Mouse (Mus musculus): ENCODE results near the gene Gm340.

The Gm340 gene

DNA sequence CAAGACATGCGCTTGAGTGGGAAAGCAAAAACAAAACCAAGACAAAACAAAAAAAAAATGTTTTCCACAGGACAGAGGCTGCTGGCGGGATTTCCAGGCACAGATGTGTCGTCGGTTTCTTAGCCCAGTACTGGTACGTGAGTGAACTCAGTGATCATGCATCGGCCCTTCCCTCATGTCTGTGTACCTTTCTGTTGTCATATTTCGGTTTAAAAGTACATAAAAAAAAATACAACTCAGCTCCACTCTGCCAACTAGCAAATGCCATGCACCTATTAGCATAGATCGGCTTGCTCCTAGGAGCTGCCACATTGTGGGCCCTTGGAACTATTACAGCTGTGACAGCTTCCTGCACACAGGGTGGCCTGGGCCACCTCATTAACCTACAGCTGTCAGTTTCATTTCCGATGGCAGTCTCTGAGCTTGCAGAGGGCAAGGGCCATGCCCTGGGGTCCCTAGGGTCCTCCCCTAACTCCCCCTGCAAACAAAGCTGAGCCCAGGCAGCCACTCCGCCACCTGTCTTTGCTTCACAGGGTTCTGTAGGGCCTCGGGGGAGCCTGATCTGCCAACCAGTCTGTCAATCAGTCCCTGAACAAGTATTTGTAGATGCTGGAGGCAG, 33.5 kb downstream of the Gm340 start:
- DNase-seq: no peak

DNA sequence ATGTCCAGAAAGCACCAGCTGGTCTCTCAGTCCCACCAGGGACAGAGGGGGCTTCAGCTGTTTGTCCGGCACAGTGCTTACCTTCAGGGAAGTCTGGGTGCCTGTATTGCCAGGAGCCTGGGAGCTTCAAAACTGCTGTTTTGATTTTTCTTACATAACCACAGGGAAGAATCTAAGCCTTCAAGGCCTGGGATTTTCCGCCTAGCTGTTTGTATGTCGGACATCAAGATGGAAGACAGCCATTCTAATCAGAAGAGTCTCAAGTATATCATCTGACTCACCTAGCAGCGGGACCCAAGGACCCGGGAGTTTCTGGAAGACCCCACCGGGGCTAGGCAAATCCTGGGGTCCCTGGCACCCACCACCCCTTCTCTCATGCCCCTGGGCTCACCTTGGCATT, 34.1 kb downstream of the Gm340 start:
- DNase-seq: no peak

DNA sequence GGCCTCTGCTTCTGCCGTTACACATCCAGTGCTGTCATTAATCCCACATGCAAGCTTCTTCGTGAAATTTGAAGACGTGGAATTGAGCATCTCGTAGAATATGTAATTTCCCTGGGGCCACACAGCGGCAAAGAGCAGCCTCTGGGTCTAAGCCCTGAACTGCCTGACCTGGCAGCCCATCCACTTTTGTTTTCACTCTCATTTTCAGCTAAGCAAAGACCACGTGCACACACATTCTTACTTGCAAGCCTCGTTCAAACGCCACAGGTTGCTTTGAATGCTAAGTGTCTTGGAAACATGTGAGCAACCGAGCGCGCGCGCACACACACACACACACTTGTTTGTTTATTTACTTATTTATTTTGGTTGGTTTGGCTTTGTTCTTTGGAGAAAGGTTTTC, 34.9 kb downstream of the Gm340 start:
- DNase-seq: no peak

DNA sequence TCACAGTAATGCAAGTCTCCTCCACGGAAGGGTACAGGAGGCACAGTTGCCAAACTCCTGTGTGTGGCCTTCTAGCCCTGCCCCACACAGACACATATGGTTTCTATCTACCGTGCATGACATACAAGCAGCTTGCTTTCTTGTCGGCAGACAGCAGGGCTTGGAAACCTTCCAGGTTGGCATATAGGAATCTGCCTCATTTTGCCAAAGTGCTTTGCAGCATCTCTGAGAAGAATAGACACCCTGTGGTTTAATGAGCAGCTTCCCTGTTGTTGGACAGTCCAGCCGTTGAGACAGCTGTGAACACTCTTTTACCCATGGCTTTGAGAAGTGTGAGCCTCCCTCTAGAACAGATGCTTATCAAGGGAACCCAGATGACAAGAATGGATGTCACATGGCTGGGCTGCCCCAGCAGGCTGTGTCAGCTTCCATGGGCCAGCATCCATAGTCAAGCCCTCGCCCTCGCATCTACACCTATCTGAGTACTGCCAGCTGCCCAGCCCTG, 36.0 kb downstream of the Gm340 start:
- no peak for DNase-seq

DNA sequence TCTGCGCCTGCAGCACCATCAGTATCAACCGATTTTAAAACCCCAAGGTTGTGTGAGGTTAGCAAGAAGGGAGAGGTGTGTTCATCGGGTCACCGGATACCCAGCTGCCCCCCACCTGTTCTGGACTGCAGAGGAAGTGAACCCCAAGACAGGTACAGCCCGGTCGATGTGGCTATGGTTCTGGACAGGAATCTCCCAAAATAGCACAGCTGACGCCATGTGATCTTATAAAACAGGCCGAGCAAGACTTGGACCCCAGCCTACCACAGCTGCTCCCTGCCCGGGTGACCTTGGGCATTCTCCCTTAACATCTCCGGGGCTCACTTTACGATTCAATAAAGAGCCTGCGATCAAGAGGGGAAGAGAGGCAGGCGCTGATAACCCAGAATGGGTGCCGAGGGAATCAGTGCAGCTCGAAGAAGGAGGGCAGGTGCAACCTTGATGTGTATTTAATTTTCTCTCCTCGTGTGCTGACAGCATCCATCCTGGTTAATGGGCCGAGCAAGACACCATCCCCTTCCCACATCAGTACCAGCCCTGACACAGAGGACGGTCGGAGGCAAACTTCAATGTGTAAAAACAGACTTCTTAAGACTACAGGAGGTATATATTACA, 36.7 kb downstream of the Gm340 start:
- no peak for DNase-seq

DNA sequence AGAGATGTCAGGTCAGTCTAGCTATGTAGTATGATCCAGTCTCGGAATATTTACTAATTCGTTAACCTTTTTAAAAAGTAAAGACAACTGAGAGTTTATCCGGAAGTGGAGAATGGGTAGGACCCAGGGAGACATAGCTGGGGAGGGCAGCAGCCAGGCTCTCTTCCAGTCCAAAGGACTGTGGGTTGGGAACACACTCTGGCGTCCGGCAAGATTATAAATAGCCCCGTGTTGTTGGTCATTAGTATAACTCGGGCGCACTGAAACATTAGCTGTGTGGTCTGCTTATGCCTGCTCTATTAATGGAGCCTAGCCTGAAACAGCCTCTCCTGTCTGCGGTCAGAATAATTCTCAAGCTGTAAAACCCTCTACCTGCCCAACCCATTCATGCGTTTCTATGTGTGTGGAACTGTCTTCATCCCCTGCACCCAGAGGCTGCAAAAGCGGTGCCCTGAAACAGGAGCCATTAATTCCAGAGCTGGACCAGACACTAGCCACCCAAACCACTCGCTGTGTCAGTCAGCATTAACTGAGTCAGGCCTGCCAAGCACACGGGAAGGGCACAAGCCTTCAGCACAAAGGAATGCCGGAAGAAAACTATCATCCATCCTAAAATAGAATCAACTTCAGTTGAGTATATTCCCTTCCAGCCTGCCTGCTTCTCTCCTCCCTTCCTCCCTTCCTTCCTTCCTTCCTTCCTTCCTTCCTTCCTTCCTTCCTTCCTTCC, 38.4 kb downstream of the Gm340 start:
- DNase-seq: no peak

DNA sequence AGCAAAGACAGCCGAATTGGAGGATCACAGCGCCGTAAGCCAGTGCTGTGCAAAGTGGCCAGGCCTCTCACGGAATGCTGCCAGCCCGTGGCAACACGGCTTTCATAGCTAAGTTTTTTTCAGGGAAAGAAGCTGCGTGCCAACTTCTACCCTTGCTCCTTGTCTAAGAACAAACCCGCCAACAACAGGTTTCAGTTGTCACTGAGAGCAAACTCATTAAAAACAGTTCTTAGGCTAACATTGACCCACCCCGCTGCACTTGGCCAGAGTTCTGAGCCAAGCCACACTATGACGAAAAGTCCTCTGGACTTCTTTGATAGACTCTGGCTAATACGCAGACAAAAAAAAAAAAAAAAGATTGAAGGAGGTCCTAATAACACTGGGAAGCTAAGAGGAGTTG, 46.8 kb downstream of the Gm340 start:
- no peak for DNase-seq

DNA sequence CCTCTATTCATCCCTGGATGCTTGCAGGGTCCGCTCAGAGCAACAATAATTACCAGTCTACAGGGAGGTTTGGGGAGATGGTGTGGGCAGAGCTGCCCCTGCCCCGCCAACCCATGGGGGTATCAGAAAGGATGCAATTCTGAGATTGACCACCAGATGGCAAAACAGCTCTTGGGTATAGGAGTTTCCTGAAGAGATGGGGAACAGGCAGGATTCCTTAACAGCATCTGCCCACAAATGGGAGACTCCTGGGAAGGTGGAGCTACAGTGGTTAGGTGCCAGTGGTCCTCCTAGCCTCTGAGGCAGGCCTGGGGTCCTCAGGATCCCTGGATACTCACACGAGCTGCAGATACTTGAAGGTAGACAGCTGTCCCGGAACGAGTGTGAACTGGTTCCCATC, 47.4 kb downstream of the Gm340 start:
- peak; percentile 45 to 66 for DNase-seq

DNA sequence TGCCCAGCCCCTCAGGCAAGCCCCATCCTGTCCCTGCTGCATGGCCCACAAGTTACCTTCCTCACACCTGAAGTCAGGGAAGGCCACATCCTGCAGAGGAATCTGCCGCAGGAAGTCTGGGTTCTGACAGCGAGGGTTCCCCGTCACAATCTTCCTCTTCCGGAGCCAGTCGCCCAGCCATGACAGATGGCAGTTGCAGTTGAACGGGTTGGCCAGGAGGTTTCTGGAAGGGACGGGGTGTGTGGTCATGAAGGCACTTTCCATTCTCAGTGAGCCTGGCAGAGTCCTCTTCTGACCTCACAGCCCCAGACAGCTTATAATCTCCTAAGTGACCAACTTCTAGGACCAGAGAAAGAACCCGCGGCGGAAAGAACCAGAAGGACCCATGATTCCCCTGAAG, 51.9 kb downstream of the Gm340 start:
- peak; percentile 35 to 52 for DNase-seq

DNA sequence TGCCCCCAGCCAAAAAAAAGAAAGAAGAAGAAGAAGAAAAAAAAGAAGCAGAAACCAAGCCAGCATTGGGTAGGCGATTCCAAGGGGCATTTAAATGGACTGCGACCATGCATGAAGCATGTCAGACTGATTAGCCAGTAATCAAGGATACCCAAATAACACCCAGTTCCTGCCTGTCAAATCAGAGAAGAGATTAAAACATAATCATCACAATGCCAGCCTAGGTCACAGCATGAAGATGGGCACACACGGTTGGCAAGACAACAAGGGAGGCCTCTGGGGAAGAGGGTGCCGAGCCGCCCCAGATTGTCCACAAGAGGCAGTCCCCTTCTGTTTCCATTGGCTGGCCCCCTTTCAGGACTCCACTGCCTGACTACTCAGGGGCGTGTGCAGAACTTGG, 52.8 kb downstream of the Gm340 start:
- no peak for DNase-seq
